Mouse (Mus musculus): ENCODE data around the gene Ugt1a10.
"Not testable (repeated sequence)": the region's sequence is repeated elsewhere in the genome, so short reads cannot be mapped to it uniquely, and the experiment has no call there.

Ugt1a10 gene

GRCm38 (mm10) chr1:88094941-88095492 lies 39.8 kb downstream of the Ugt1a10 start, which contains the start of gene Ugt1a7c:
Ugt1a7c (plus strand) TSS chr1:88095062.
- DNase-seq (ENCODE audit: low spot score), result no peak

GRCm38 (mm10) chr1:88098546-88098945 lies 43.4 kb downstream of the Ugt1a10 start:
- DNase-seq (ENCODE audit: low spot score), result not testable (repeated sequence)

- DNase-seq (ENCODE audit: low spot score), result not testable (repeated sequence)
Measured at GRCm38 (mm10) chr1:88099691-88100090, 44.5 kb downstream of the Ugt1a10 start.

GRCm38 (mm10) chr1:88103019-88103418 lies 47.8 kb downstream of the Ugt1a10 start, which contains the start of gene Ugt1a6b:
Ugt1a6b (plus strand) TSS chr1:88103252.
- DNase-seq (ENCODE audit: low spot score), result not testable (repeated sequence)

- not testable (repeated sequence) for DNase-seq (ENCODE audit: low spot score)
Measured at GRCm38 (mm10) chr1:88103697-88104468, 48.7 kb downstream of the Ugt1a10 start.

GRCm38 (mm10) chr1:88104667-88105430 lies 49.7 kb downstream of the Ugt1a10 start:
- DNase-seq (ENCODE audit: low spot score), result no peak

GRCm38 (mm10) chr1:88105656-88106055 lies 50.5 kb downstream of the Ugt1a10 start:
- no peak for DNase-seq (ENCODE audit: low spot score)

- not testable (repeated sequence) for DNase-seq (ENCODE audit: low spot score)
Measured at GRCm38 (mm10) chr1:88109027-88109557, 53.9 kb downstream of the Ugt1a10 start.

GRCm38 (mm10) chr1:88109604-88110003 lies 54.4 kb downstream of the Ugt1a10 start:
- DNase-seq (ENCODE audit: low spot score), result not testable (repeated sequence)

- not testable (repeated sequence) for DNase-seq (ENCODE audit: low spot score)
Measured at GRCm38 (mm10) chr1:88112769-88113168, 57.6 kb downstream of the Ugt1a10 start.

- not testable (repeated sequence) for DNase-seq (ENCODE audit: low spot score)
Measured at GRCm38 (mm10) chr1:88120550-88120949, 65.4 kb downstream of the Ugt1a10 start.

GRCm38 (mm10) chr1:88121521-88121920 lies 66.3 kb downstream of the Ugt1a10 start:
- not testable (repeated sequence) for DNase-seq (ENCODE audit: low spot score)

GRCm38 (mm10) chr1:88125827-88126360 lies 70.7 kb downstream of the Ugt1a10 start:
- DNase-seq (ENCODE audit: low spot score), result not testable (repeated sequence)

- DNase-seq (ENCODE audit: low spot score), result not testable (repeated sequence)
Measured at GRCm38 (mm10) chr1:88129091-88129490, 73.9 kb downstream of the Ugt1a10 start.

GRCm38 (mm10) chr1:88130223-88130622 lies 75.0 kb downstream of the Ugt1a10 start:
- not testable (repeated sequence) for DNase-seq (ENCODE audit: low spot score)

GRCm38 (mm10) chr1:88133908-88134456 lies 78.8 kb downstream of the Ugt1a10 start:
- no peak for DNase-seq (ENCODE audit: low spot score)

GRCm38 (mm10) chr1:88134457-88135011 lies 79.3 kb downstream of the Ugt1a10 start, which contains the start of gene Ugt1a6a:
Ugt1a6a (plus strand) TSS chr1:88134809.
- not testable (repeated sequence) for DNase-seq (ENCODE audit: low spot score)

GRCm38 (mm10) chr1:88135229-88135904 lies 80.2 kb downstream of the Ugt1a10 start:
- not testable (repeated sequence) for DNase-seq (ENCODE audit: low spot score)

GRCm38 (mm10) chr1:88136646-88137045 lies 81.5 kb downstream of the Ugt1a10 start:
- DNase-seq (ENCODE audit: low spot score), result no peak

GRCm38 (mm10) chr1:88137264-88137663 lies 82.1 kb downstream of the Ugt1a10 start:
- DNase-seq (ENCODE audit: low spot score), result no peak

- no peak for DNase-seq (ENCODE audit: low spot score)
Measured at GRCm38 (mm10) chr1:88138145-88138544, 83.0 kb downstream of the Ugt1a10 start.

Data from urinary bladder, postnatal 10 days (tissue).